Mouse (Mus musculus) limb, embryonic 15.5 days (tissue): ENCODE measurements around the gene Hid1. TPM values are rescaled to one million over a fixed set of nuclear protein-coding genes. Genes with fewer than 3 reads are reported as not detected.

Source experiments
- ATAC-seq: fragments of 200-750 bp; cut with Nextera tagmentation; 2 replicates; pipeline ENCODE4 v1.8.0; 2017; ENCODE audit warnings: low read depth, moderate TSS enrichment; ENCODE audit not compliant: insufficient number of reproducible peaks, low FRiP score, low TSS enrichment
- H3K27ac ChIP-seq: fragments of 300-500 bp; sonication (generic); 2 replicates; pipeline ENCODE4 v1.5.1; 2015; ENCODE audit warnings: moderate library complexity, mild to moderate bottlenecking, inconsistent platforms
- H3K27me3 ChIP-seq: fragments of 300-500 bp; sonication (generic); 2 replicates; pipeline ENCODE4 v1.6.1; 2015; ENCODE audit warnings: inconsistent platforms
- H3K36me3 ChIP-seq: fragments of 300-500 bp; sonication (generic); 2 replicates; pipeline ENCODE4 v1.6.1; 2015; ENCODE audit warnings: inconsistent platforms
- H3K4me1 ChIP-seq: fragments of 300-500 bp; sonication (generic); 2 replicates; pipeline ENCODE4 v1.6.1; 2015; ENCODE audit warnings: inconsistent platforms
- H3K4me2 ChIP-seq: fragments of 300-500 bp; sonication (generic); 2 replicates; pipeline ENCODE4 v1.6.1; 2015; ENCODE audit warnings: mild to moderate bottlenecking, inconsistent platforms
- H3K4me3 ChIP-seq: fragments of 300-500 bp; sonication (generic); 2 replicates; pipeline ENCODE4 v1.5.1; 2015; ENCODE audit warnings: mild to moderate bottlenecking, inconsistent platforms
- H3K9ac ChIP-seq: fragments of 300-500 bp; sonication (generic); 2 replicates; pipeline ENCODE4 v1.6.1; 2015; ENCODE audit warnings: inconsistent platforms
- H3K9me3 ChIP-seq: fragments of 300-500 bp; sonication (generic); 2 replicates; pipeline ENCODE4 v1.6.1; 2016; ENCODE audit warnings: inconsistent platforms
- WGBS: fragments of 180-500 bp; shearing (Covaris S2); methylation state at CpG from one replicate; pipeline ENCODE4 v1.1.7; 2015; 5-methylcytosine and 5-hydroxymethylcytosine counted together
- polyA plus RNA-seq: library from polyadenylated mRNA; unstranded; fragments of >200 nt; fragmentation: Nextera tagmentation; extraction: Ambion mirVana; gene quantifications from 2 replicates; pipeline ENCODE4 v1.2.1, GENCODE M21; 2015

Gene Hid1
- polyA plus RNA-seq, 1 experiment from 2014 or later = 3.9 TPM

GRCm38 (mm10) chr11:115353375-115353774 lies 14.2 kb downstream of the Hid1 start:
- no peak overlapping the region for H3K4me3 ChIP-seq
- H3K4me1 ChIP-seq = peaks cover 6% of the 10 kb centered on the region; the same call in 1 of the 2 replicates
- no peaks in the 10 kb centered on the region for H3K36me3 ChIP-seq
- H3K9ac ChIP-seq = no peak overlapping the region
- 86% methylated on average over 5 of the region's 5 CpGs for WGBS
- no peaks in the 10 kb centered on the region for H3K9me3 ChIP-seq
- ATAC-seq = no peak
- H3K27ac ChIP-seq = no peak overlapping the region
- peaks cover 36% of the 10 kb centered on the region for H3K27me3 ChIP-seq
- no peak overlapping the region for H3K4me2 ChIP-seq

- Histone ChIP-seq H3K36me3 (no peaks in the 10 kb centered on the region), H3K4me1 (peaks cover 30% of the 10 kb centered on the region), H3K9me3 (no peaks in the 10 kb centered on the region), H3K4me3 (no peak overlapping the region), H3K27ac (no peak overlapping the region), H3K9ac (no peak overlapping the region), H3K4me2 (no peak overlapping the region), H3K27me3 (peaks cover 24% of the 10 kb centered on the region)
- no peak for ATAC-seq
- 45% methylated on average over 4 of the region's 4 CpGs for WGBS
Measured at GRCm38 (mm10) chr11:115349976-115350375, 17.6 kb downstream of the Hid1 start.

GRCm38 (mm10) chr11:115348681-115349248 lies 18.8 kb downstream of the Hid1 start:
- Histone ChIP-seq H3K27me3 (peaks cover 32% of the 10 kb centered on the region), H3K9me3 (no peaks in the 10 kb centered on the region), H3K4me2 (no peak overlapping the region), H3K36me3 (no peaks in the 10 kb centered on the region), H3K4me1 (peaks cover 31% of the 10 kb centered on the region), H3K27ac (no peak overlapping the region), H3K4me3 (no peak overlapping the region), H3K9ac (no peak overlapping the region)
- 43% methylated on average over 17 of the region's 17 CpGs for WGBS
- no peak for ATAC-seq

GRCm38 (mm10) chr11:115345515-115345914 lies 22.0 kb downstream of the Hid1 start:
- Histone ChIP-seq H3K4me1 (peaks cover 31% of the 10 kb centered on the region), H3K27me3 (peaks cover 38% of the 10 kb centered on the region), H3K4me3 (no peak overlapping the region), H3K27ac (no peak overlapping the region), H3K36me3 (no peaks in the 10 kb centered on the region), H3K9me3 (no peaks in the 10 kb centered on the region), H3K4me2 (no peak overlapping the region), H3K9ac (no peak overlapping the region)
- 4% methylated on average over 7 of the region's 7 CpGs for WGBS
- no peak for ATAC-seq

- Histone ChIP-seq H3K36me3 (no peaks in the 10 kb centered on the region), H3K4me2 (no peak overlapping the region), H3K9me3 (no peaks in the 10 kb centered on the region), H3K9ac (no peak overlapping the region), H3K4me1 (peaks cover 31% of the 10 kb centered on the region), H3K27me3 (peaks cover 42% of the 10 kb centered on the region), H3K4me3 (no peak overlapping the region), H3K27ac (no peak overlapping the region)
- 11% methylated on average over 12 of the region's 12 CpGs for WGBS
- ATAC-seq = no peak
Measured at GRCm38 (mm10) chr11:115344967-115345366, 22.6 kb downstream of the Hid1 start.

- H3K27ac ChIP-seq = no peak overlapping the region
- peaks cover 20% of the 10 kb centered on the region for H3K4me1 ChIP-seq
- no peaks in the 10 kb centered on the region for H3K36me3 ChIP-seq
- no peak overlapping the region for H3K4me3 ChIP-seq
- H3K27me3 ChIP-seq = peaks cover 53% of the 10 kb centered on the region
- no peak for ATAC-seq
- WGBS = 67% methylated on average over 6 of the region's 6 CpGs
- no peak overlapping the region for H3K9ac ChIP-seq
- H3K4me2 ChIP-seq = no peak overlapping the region
- H3K9me3 ChIP-seq = no peaks in the 10 kb centered on the region
Measured at GRCm38 (mm10) chr11:115341866-115342265, 25.7 kb downstream of the Hid1 start.

- H3K9ac ChIP-seq = no peak overlapping the region
- 70% methylated on average over 2 of the region's 2 CpGs for WGBS
- peaks cover 14% of the 10 kb centered on the region for H3K4me1 ChIP-seq
- no peak overlapping the region for H3K4me2 ChIP-seq
- ATAC-seq = no peak
- no peak overlapping the region for H3K4me3 ChIP-seq
- H3K27me3 ChIP-seq = peaks cover 55% of the 10 kb centered on the region
- no peak overlapping the region for H3K27ac ChIP-seq
- H3K36me3 ChIP-seq = no peaks in the 10 kb centered on the region
- no peaks in the 10 kb centered on the region for H3K9me3 ChIP-seq
Measured at GRCm38 (mm10) chr11:115341246-115341645, 26.3 kb downstream of the Hid1 start.

- 63% methylated on average over 1 of the region's 1 CpGs for WGBS
- no peak overlapping the region for H3K9ac ChIP-seq
- no peak overlapping the region for H3K4me2 ChIP-seq
- no peak for ATAC-seq
- peaks cover 10% of the 10 kb centered on the region for H3K4me1 ChIP-seq
- no peaks in the 10 kb centered on the region for H3K36me3 ChIP-seq
- no peak overlapping the region for H3K4me3 ChIP-seq
- no peak overlapping the region for H3K27ac ChIP-seq
- H3K9me3 ChIP-seq = no peaks in the 10 kb centered on the region
- H3K27me3 ChIP-seq = peaks cover 72% of the 10 kb centered on the region
Measured at GRCm38 (mm10) chr11:115337826-115338225, 29.7 kb downstream of the Hid1 start.

- 35% methylated on average over 3 of the region's 3 CpGs for WGBS
- no peak overlapping the region for H3K4me3 ChIP-seq
- no peaks in the 10 kb centered on the region for H3K9me3 ChIP-seq
- no peak overlapping the region for H3K27ac ChIP-seq
- no peak for ATAC-seq
- peaks cover 10% of the 10 kb centered on the region for H3K4me1 ChIP-seq
- H3K36me3 ChIP-seq = no peaks in the 10 kb centered on the region
- peaks cover 77% of the 10 kb centered on the region for H3K27me3 ChIP-seq
- no peak overlapping the region for H3K4me2 ChIP-seq
- no peak overlapping the region for H3K9ac ChIP-seq
Measured at GRCm38 (mm10) chr11:115337350-115337749, 30.2 kb downstream of the Hid1 start.

GRCm38 (mm10) chr11:115336115-115336514 lies 31.4 kb downstream of the Hid1 start:
- peaks cover 88% of the 10 kb centered on the region for H3K27me3 ChIP-seq
- ATAC-seq = no peak
- 12% methylated on average over 6 of the region's 6 CpGs for WGBS

GRCm38 (mm10) chr11:115335223-115335622 lies 32.3 kb downstream of the Hid1 start:
- no peaks in the 10 kb centered on the region for H3K9me3 ChIP-seq
- no peak overlapping the region for H3K27ac ChIP-seq
- no peak for ATAC-seq
- no peak overlapping the region for H3K9ac ChIP-seq
- peaks cover 89% of the 10 kb centered on the region for H3K27me3 ChIP-seq
- H3K36me3 ChIP-seq = no peaks in the 10 kb centered on the region
- WGBS = 60% methylated on average over 12 of the region's 12 CpGs
- no peak overlapping the region for H3K4me3 ChIP-seq
- H3K4me2 ChIP-seq = no peak overlapping the region
- peaks cover 10% of the 10 kb centered on the region for H3K4me1 ChIP-seq

More at GRCm38 (mm10) chr11:115336115-115336514, 31.4 kb downstream of the Hid1 start:
- H3K27ac ChIP-seq = no peak overlapping the region
- no peaks in the 10 kb centered on the region for H3K9me3 ChIP-seq
- no peak overlapping the region for H3K4me2 ChIP-seq
- H3K9ac ChIP-seq = no peak overlapping the region
- H3K36me3 ChIP-seq = no peaks in the 10 kb centered on the region
- peaks cover 10% of the 10 kb centered on the region for H3K4me1 ChIP-seq
- H3K4me3 ChIP-seq = no peak overlapping the region

- peak within 1 kb of the TSS; percentile 36 for H3K4me2 ChIP-seq
- H3K4me3 ChIP-seq = peak within 1 kb of the TSS; percentile 17; the same call in 1 of the 2 replicates
- WGBS = 5% methylated on average over 29 of the region's 29 CpGs
- H3K36me3 ChIP-seq = no peaks in the 10 kb centered on the region
- no peak within 1 kb of the TSS for H3K9ac ChIP-seq
- H3K9me3 ChIP-seq = no peaks in the 10 kb centered on the region
- H3K27me3 ChIP-seq = peaks cover 88% of the 10 kb centered on the region
- no peak for ATAC-seq
- no peak within 1 kb of the TSS for H3K27ac ChIP-seq
- H3K4me1 ChIP-seq = peaks cover 10% of the 10 kb centered on the region
Measured at GRCm38 (mm10) chr11:115334531-115334930, 33.0 kb downstream of the Hid1 start, which contains the start of gene Otop3. Otop3 (plus strand) TSS chr11:115334731.

GRCm38 (mm10) chr11:115329339-115329738 lies 38.2 kb downstream of the Hid1 start:
- Histone ChIP-seq H3K9ac (no peak overlapping the region), H3K4me1 (peaks cover under 1% of the 10 kb centered on the region), H3K9me3 (no peaks in the 10 kb centered on the region), H3K27ac (no peak overlapping the region), H3K36me3 (no peaks in the 10 kb centered on the region), H3K4me3 (no peak overlapping the region), H3K4me2 (no peak overlapping the region), H3K27me3 (peaks cover 67% of the 10 kb centered on the region)
- 75% methylated on average over 15 of the region's 15 CpGs for WGBS
- ATAC-seq = no peak
